Mouse (Mus musculus) layer of hippocampus, adult 9-10 months (tissue): ENCODE data around the gene Il21r.

ENCODE experiments used
- DNase-seq: peaks from one replicate; pipeline ENCODE4 v3.0.0; 2022; ENCODE audit warnings: low spot score

Il21r gene

DNA sequence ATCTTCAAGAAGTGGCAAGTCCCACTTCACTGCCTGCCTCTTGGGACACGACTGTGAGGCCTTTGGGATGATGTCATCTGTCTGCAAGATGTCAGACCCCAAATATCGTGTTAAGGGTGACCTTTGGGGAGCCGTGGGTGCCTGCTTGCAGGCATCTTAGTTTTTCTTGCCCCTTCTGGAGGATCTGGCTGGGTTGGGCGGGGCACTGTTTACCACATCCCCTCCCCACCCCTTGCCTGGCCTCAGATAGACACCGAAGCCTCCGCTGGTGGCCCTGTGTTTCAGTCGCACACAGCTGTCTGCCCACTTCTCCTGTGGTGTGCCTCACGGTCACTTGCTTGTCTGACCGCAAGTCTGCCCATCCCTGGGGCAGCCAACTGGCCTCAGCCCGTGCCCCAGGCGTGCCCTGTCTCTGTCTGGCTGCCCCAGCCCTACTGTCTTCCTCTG lies at the start of gene Il21r:
Gene Il21r, plus strand, starts transcription at position 245 of the 447 bp plus-strand sequence.
- no peak for DNase-seq

DNA sequence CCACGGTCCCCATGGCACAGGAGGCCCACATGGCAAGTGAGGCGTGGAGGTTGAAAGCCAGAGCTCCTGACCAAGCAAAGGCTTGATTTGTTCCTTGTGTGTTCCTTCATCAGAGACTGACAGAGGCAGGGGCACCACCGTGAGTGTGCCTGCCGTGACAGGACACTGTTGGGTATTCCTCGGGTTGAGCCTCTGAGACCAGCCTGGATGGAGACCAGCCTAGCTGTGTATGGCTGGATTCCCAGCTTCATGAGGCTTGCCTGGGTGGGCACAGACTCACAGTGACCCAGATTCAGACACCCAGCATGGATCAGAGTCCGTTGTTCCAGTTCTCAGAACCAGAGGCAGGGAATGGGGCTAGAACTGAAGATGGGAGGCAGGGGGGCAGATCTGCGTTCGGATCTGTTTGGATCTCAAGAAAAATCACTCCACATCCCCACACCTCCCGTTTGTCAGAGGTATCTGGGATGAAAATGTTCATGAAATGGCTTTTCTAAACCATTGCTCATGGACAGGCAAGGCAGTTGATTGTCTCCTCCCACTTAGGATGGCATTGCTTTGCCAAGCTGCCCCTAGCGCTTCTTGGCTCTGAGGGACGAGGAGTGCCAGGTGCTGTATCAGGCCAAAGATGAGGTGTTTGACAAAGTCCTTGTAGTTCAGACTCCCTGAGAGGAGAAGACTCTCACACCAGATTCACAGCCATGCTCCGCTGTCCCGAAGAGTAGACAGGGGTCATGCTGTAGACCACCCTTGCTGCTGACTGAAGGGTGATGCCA lies 49.4 kb upstream of the Il21r start:
- no peak for DNase-seq

DNA sequence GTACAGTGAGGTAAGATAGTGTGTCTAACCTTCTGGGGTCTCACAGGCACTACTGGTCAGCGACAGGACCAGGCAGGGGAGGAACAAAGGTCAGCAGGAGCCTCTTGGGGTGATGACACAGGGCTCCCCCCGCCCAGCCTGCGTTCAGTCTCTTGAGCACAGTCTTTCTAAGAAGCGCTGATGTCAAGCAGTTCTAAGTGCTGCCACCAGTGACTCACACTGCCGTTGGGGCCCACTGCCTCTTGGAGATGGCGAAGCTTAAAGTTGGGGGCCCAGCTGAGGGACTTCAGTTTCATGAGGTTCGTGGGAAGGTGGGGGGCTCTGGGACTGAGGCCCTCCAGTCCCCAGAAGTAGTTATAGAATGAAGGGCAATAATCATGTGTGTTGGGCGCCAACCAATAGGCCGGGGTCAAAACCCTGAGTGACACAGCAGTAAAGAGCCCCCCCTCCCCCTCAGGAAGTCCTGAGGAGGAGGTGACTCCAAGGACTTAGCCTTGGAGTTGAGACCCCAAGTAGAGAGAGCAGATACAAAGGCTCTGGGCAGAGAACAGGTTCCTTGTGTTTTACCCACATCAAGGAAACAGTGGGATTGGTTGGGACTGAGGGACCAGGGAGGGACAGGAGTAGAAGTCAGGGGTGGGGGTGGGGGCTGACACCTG lies 48.6 kb upstream of the Il21r start:
- no peak for DNase-seq

DNA sequence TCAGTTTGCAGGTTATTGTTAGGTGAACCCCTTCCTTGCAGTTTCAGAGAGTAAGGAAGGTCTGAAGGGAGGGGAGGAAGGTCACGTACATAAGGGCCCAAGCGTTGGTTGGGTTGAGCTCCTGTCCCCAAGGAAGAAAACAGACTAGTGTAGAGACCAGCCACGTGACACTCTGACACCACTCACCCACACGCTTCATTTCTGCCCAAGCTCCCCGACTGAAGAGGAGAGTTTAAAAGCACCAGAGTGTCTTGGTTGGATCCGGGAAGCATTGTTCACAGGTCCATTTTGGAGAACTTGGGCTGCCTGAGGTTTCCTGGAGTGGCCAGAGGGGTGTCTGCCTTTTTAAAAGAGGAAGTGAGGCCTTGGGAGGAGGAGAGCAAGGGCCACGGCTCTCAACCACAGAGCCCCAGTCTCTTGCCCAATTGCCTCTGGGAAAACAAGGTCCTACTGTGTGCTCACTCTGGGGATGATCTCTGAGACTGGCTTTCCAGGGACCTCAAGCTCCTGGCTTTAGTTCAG lies 47.8 kb upstream of the Il21r start:
- no peak for DNase-seq

DNA sequence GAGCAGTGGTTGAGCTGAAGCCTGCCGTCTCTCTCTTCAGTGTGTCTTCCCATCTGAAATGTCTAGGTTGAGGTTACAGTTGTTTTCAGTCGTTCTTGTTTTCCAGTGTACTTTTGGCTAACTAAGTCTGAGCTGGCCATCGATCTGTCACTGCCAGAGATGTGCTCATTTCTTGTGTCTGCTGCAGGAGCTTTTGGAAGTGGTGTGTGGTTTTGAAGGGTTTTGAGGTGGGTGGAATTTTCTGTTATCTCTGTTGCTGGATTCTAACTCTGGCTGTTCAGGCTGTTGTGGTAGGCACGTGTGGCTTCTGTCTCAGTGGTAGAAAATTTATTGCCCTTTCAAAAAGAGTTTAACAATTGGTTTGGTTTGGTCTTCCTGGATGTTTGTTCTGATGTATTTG lies 47.1 kb upstream of the Il21r start:
- no peak for DNase-seq

DNA sequence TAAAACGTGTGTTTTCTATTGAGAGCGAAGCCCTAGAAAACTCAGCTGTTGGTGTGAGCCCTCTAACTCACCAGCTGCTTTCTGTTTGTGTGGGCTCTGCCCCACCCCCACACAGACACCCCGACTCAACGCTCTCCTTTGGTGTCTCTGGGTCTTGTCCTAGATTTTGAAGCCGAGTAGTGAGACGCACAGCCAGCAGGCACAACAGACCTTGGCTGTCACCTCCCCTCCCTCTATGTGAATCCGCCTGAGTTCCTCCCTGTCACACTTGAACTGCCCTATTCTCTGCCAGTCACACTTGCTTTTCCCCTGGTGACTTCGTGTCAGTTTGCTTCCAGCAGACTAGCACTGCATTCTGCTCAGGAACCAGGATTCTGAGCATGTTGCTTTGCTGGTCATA lies 46.4 kb upstream of the Il21r start:
- no peak for DNase-seq

DNA sequence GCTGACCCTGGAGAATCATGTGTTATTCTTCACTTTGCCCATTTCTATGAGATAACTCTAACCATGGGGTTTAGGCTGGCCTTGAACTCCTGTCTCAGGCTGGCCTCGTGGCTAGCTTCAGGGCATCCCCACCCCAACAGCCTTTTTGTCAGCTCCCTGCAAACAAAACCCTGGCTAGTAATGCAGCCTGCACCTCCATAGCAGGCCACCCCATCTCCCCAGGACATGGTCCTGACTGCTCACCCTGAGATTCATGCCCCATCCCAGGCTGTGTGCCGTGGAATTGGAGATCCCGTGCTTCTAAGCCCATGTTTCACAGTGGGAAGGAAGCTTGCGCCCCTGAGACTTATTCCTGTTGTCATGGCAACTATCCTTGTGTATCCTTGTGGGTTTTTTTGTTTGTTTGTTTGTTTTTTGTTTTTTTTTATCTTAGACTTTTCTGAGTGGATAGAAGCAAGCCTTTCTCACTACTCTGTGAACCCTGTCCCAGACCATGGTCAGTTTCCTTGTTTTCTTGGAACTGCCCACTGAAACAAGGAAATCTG lies 44.8 kb upstream of the Il21r start:
- DNase-seq: no peak

DNA sequence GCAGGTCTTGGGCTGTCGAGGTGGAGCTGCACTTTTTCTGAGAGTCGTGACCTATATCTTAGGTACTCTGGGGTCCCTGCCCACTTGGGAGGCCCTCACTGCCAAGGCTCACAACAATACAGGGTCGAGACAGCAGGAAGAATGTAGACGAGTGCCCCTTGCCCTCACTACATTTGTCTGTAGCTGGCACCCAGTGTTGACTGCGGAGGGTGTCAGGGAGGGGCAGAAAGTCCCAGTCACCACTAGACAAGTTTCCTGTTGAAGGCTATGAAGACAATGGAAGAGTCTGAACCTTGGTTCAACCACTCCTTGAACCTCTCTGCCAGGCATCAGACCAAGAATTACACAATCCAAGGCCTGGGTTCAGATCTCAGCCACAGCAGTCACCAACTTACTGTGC lies 44.2 kb upstream of the Il21r start:
- no peak for DNase-seq

DNA sequence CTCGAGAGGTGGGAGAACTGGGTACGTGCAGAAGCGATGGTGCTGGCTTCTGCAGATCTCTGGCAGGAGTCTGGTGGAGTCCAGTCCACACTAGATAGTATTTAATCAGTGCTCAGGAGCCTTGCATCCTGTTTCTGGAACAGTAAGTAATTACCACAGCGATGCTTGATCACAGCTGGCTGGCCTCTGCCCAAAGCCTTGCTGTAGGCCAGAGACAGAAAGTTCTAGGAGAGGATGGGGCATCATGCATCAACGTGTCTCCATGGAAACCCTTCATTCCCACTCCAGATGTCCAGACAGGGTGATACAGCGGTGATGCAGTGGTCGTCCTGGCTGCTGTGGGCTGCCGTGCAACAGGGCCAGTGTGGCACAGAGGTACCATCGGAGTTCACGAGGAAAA lies 43.7 kb upstream of the Il21r start:
- no peak for DNase-seq

DNA sequence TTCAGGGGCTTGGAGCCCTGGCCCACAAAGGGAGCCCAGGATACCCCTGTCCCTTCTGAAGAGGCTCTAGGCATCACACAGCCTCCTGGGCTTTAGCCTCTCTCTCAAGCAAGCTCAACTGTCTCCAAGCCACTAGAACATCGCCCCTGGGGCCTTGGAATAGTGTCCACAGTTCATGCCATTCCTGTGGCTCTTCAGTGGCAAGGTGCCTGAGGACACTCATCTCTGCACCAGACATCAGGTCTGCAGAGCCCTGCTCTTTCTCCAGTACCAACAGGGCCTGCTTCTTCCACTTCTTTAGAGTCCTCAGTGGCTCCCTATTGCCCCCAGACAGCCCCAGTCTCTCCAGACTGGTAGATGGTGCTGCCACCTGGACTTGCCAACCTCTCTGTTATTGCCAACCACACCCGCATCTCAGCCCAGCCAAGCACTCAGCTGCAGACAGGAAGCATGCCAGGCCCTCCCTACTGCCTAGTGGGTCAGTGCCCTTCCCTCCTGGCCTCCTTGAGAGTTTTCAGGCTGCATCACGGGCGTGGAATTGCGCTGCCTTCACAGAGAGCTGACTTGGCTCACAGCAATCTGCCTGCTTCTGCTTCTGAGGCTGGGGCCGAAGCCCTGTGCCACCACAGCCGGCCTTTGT lies 43.0 kb upstream of the Il21r start:
- DNase-seq: no peak

DNA sequence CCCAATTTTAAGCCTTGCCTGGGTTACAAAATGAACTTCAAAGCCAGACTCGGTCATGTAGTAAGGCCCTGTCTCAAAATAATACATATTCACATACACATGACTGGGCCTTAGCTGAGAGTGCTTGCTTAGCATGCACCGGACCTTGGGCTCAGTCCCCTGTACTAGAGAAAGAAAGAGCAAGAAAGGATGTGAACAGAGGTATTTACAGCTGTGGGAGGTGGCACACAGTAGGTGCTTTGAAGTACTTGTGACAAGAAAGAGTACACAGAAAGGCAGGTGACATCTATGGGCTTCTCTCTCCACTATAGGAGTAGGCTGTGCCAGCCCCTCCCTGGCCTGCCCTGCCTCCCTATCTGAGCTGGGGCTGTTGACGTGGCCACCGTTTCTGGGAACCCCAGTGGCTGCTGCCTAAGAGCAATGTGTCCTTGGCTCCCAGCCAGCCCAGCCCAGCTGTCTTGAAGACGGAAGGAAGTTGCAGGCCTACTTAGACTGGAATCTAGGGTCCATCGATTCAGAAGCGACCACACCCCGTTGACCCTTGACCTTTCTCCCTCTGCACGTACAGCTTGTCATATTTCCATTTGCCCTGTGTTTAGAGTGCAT lies 42.0 kb upstream of the Il21r start:
- DNase-seq: no peak

DNA sequence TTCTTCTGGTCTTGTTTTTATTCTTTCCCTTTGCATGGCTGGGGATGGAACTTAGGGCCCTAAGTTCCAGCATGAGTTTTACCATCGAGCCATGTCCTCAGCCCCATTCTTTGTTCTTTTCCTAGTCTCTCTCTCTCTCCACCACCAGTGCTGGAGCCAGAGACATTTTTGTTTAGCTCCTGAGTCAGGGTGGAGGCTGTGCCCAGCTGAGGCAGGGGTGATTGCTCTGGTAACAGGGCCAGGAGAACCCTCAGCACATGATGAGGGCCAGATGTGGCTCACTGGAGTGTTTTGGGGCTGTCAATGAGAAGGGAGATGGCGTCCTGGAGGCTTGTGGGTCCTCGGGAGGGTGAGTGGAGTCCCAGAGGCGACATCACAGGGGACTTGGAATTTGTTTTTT lies 40.8 kb upstream of the Il21r start:
- no peak for DNase-seq

DNA sequence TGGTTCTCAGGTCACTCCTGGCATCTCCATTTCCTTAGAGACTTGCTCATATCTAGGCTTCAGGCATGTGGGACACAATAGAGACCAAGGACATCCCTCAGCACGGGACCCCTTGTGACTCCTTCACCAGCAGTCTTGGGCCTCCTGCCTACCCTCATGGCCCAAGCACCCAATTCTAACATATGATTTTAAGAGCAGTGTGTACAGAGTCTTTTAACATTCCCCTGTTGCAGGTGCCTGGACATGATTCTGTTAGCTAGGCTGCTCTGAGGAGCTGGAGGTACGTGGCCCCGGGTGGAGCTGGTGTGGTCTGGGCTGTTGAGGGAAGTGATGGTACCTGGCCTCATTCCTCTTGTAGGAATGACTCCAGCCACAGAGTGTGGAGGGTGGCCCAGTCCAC lies 40.1 kb upstream of the Il21r start:
- no peak for DNase-seq

DNA sequence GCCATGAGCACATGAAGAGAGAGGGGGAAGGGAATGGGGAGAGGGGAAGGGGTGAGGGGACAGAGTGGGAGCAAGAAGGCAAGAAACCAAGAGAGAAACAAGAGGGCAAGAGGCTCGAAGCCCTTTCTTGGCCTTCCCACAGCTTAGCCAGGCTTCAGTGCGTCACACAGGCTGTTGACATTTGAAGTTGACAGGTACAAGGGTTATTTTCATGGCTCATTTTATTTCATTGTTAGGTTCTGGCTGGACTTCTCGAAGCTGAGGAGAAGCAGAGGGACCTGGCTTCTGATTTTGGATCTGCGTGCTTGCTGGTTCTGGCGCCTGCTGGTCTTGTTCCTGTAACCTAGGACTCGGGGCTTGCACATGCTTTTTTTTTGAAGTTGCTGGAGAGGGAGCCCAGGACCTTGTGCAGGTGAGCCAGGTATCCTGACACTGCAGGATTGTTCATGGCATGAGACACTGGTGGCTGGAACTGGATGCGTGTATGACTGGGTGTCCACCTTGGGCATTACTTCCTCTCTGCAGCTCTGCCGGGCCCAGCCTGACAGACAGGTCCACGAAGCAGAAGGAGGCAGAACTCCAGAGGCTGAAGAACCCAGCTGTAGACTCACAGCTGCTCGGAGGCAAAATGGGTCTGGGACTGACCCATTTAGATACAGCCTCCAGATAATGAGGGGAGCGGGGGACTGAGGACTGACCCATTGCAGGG lies 38.8 kb upstream of the Il21r start:
- DNase-seq: no peak

DNA sequence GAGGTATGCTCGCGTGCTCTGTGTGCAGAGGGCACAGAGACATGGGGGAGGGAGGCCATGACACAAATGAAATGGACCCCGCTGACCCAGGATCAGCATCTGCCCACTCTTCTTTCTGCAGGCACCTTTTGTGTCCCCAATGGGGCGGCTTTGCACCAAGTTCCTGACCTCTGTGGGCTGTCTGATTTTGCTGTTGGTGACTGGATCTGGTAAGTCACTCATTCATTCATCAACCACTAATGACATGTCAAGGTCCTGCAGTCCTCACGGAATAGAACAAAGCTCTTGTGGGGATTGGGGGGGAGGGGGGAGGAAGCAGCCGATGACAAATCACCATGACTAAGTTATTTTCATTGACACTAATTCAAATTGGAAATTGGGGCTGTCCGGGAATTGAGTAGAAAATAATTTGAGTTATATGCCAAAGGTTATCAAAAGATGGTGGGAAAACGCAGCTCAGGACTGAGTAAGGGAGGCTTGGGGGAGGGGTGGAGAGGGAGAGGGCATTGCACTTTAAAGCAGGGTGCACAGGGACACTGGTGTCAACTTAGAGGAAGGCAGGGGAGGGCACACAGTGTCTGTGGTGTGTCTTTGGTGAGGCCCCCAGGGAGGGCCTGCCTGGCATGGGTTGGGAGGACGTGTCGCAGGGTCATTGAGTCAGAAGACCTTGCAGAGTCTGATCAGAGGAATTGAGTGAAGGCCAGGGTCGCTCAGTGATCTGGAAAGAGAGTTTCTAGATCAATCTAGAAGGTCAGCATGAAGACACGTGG lies 37.5 kb upstream of the Il21r start:
- no peak for DNase-seq

DNA sequence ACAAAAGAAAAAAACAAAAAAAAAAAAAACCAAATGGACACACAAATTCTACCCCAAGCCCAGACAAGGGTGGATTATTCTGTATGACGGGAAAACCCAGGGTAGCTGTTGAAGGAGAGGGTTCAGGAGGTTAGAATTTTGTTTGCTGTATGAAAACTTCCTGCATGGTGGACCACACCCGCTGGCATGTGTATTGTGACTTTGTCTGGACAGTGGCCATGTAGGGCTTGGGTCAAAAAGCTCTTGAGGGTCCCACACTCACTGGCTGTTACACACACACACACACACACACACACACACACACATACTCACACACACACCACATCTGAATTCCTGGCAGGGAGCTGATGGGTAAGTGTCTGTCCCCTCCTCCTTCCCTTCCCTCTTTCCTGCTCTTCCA lies 36.8 kb upstream of the Il21r start:
- DNase-seq: no peak

DNA sequence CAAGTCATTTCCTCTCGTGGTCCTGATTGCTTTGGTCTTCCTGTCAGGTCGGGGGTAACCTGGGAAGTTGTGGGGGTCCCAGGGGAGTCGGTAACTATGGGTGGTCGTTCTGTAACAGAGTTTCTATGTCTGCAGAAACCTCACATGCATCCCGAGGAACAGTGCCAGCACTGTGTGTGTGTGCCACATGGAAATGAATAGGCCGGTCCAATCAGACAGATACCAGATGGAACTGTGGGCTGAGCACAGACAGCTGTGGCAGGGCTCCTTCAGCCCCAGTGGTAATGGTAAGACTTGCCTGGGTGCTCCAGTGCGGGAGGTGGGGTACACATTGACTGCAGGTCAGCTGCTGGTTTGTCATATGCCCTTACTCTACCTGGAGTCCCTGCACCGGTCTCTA lies 34.3 kb upstream of the Il21r start:
- no peak for DNase-seq

DNA sequence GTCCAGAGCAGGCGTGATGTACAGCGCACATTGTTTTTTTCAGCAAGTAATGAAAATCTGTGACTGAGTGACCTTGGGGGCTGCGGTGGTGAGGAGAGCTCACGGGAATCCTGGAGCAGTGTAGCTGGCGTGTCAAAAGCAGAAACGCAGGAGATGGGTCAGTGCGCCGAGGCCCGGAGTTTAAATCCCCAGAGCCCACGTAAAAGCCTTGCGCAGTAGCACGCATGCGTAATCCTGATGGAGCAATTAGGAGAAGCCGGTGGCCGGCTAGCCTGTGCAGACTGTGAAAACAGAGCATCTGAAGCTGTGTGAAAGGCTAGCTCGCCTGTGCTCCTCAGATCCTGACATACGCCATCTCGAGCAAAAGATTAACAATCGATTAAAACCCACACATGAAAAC lies 31.3 kb upstream of the Il21r start:
- DNase-seq: no peak

DNA sequence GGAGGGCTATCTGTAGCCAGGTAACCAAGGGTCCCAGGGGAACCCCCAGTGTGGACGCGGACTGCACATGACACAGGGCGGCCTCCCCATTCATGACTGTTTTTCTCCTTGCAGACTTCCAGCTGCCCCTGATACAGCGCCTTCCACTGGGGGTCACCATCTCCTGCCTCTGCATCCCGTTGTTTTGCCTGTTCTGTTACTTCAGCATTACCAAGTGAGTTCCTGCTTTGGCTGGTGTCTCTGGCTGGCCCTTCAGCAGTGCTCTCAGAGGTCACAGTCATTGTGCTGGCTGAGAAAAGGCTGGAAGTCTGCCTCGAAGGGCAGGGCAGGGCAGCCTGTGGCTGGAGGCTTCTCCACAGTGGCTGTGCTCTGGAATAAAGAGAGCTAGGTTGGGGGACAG lies 30.5 kb upstream of the Il21r start:
- no peak for DNase-seq

DNA sequence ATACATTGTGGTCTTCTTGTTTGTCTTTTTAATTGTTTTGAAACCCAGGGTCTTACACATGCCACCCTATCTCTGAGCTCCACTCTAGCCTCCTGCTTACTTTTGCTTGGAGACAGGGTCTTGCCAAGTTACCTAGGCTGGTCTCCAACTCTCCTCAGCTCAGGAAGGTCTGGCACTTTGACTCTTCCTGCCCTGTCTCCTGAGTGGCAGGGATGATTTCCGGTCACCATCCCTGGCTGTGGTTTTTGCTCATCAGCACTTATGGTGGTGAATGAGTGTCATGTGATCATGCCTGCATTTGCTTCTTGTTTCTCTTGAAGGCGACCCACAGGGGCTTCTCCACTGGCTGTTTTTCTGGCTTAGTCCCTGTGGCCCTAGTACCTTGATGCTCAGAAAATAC lies 29.4 kb upstream of the Il21r start:
- no peak for DNase-seq

DNA sequence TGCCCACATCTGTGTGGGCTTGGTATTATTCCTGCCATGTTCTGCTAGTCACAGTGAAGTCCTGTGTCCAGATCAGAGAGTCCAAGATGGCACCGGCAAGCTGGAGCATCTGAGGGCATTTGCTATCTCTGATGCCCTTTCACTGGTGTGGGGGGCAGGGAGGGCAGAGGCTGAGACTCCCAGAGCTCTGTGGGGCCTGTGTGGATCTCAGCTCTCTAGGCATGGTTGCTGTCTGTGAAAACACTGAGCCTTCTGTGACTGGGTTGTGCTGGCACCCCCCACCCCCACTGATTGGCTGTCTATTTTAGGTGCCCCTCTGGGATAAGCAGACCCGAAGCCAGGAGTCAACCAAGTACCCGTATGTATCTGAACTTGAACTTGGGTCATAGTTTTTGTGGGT lies 28.4 kb upstream of the Il21r start:
- DNase-seq: no peak
